Mouse (Mus musculus) frontal cortex, adult 2 months (tissue): ENCODE measurements at regions not wholly inside any gene's neighbourhood (a gene's known extent, or its start where the extent isn't known, plus 50 kb on each side); places are given as distances from the start of the nearest gene placed in this dataset.

Source experiments
- DNase-seq, 2 experiments: peaks; one replicate each; pipeline ENCODE4 v3.0.0; 2022; ENCODE audit warnings: low spot score in 1 of 2; ENCODE audit errors: extremely low spot score in 1 of 2

- peak; percentile 59 to 81 for DNase-seq
Observed at GRCm38 (mm10) chr10:68606848-68607247, 65.2 kb upstream of the Cabcoco1 start.

DNA sequence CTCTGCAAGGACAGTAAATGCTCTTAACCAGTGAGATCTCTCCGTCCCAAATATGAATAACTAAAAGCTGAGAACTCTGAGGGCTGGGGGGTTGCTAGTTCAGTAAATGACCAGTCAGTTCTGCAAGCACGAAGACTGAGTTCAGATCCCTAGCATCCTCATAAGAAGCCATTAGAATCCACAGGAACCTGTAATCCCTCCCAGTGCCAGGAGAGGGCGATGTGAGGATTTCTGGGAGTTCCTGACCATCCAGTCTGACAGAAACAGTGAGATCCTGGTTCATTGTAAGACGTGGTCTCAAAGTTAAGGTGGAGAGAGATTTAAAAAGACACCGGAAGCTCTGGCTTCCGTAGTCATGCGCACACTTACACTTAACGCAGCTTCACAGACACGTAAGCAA is 70.2 kb upstream of the Cabcoco1 start:
- peak in 1 of 2 experiments; percentile 9 for DNase-seq

- peak in 1 of 2 experiments; percentile 32 for DNase-seq
Observed at GRCm38 (mm10) chr10:68612727-68613126, 71.0 kb upstream of the Cabcoco1 start.

DNA sequence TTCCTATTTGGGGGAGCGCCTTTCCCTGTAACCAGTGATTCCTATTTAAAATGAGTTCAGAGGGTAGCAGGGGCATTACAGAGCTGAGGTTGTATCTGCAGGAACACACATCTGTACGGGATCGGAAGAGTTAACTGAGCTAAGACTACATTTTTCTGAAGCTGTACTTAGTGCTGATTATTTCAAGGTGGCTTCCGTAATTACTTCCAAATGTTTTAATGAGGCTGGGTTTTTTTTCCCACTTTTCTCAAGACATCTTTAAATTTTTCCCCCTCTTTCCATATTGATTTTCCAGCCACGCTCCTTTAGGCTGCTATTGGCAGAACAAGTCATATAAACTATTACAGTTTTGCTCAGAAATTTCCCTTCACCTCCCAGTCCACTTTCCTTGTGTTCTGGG is 82.1 kb upstream of the Cabcoco1 start:
- no peak for DNase-seq

GRCm38 (mm10) chr10:68625329-68625728 is 83.6 kb upstream of the Cabcoco1 start:
- no peak for DNase-seq

- no peak for DNase-seq
Observed at GRCm38 (mm10) chr10:68625752-68626151, 84.1 kb upstream of the Cabcoco1 start.

DNA sequence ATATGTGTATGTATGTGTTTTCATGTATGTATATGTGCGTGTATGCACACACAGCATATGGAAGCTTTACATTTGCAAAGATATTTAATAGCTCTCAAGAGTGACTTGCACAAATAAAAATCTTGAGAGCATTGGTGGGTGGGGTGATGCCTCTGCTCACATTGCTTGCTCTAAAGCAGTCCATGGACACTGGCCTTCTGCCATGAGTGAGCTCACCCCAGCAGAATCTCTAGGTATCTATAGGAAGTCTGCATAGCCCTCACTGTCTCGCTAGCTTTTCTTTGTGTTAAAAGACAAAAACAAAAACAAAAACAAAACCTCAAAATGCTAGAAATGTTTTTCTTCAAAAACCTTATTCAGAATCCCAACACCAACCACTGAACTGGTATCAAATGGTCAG is 87.8 kb upstream of the Cabcoco1 start:
- no peak for DNase-seq

- no peak for DNase-seq
Observed at GRCm38 (mm10) chr10:68633180-68633579, 90.3 kb upstream of the Tmem26 start.

DNA sequence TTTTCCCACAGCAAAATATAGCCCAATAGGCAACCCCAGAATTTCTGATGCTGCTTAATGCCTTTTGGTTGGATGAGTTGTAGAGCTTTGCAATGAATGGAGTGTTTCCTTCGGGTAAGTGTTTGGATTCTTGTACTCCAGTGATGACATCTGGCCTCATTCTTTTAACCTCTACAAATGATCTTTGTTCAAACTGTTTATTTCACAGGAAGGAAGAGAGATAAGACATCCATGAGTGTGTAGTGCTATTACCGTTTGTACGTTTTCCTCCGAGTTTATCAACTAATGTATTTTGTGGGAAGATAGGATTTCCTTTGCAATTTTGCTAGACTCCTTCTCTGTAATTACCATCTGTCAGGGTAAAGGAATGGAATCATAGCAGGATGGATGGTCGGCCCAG is 70.7 kb upstream of the Tmem26 start:
- DNase-seq = no peak

DNA sequence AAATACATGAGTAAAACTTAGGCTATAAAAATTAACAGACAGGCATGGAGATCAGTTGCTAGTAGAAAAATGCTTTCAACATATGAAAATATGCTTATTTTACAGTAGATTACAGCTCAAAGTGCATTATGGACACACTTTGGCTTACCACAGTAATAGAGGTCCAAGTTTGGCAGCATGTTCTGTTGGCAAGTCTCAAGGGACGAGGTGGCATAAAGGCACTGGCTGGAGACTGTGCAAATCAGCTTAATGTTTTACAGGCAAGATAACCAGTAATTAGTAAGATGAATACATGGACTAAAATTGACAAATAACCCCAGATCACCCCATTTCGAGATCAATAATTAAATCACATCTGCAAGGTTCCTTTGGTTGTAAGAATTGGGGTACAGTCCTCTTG is 68.0 kb upstream of the Tmem26 start:
- no peak for DNase-seq

DNA sequence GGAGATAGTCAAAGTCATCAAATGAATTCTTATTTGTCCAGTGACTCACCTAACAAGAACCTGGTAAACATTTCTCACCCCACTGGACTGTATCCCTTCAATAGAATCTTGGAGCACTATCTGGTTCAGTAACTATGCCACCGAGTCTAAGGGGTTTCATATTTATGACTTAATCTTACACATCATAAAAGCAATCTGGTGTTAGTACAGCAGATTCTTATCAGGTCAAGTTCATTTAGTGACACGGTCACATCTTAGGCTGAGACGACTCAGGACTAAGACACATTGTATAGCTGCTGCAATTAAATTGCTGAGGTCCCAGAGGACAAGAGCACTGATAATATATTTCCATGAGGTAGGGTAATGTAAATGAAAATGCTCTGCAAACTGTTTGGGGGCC is 57.4 kb upstream of the Tmem26 start:
- DNase-seq = no peak

- no peak for DNase-seq
Observed at GRCm38 (mm10) chr10:68669330-68669729, 54.1 kb upstream of the Tmem26 start.

GRCm38 (mm10) chr10:68669992-68670391 is 53.5 kb upstream of the Tmem26 start:
- DNase-seq = peak in 1 of 2 experiments; percentile 11

DNA sequence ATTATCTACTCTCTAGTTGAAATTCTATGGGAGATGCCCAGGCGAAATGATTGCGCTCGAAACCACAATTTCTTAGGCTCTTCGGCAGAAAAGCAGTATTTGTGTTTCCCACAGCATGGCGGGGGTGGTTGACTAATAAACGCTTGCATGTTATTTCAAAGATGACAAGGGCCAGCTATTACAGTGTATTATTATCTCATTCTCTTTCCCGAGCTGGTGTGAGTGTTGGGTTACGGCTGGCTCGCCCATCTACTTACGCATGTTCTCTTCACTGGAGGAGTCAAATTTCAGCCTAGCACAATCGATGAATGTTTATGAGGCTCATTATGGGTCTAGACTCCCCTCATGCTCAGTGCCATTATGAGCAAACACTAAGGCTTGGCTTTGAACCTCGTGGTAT is 51.2 kb upstream of the Tmem26 start:
- DNase-seq = no peak

- DNase-seq = no peak
Observed at GRCm38 (mm10) chr10:68673102-68673872, 50.2 kb upstream of the Tmem26 start.
